In genomic region chr9:16988114-16988513, GRCm38 (mm10) we compare ENCODE assay signal across 8 mouse cellular contexts.
DNase-seq lines count a peak whose midpoint lies in the region; ATAC-seq and TF ChIP-seq lines count a peak whose summit lies in the region.

No protein-coding gene starts in this region.

- no peak overlapping the region for H3K9ac ChIP-seq in lung, embryonic 14.5 days
- no peak overlapping the region for H3K9ac ChIP-seq in embryonic facial prominence, embryonic 12.5 days
- no peak overlapping the region for H3K9ac ChIP-seq in midbrain, embryonic 14.5 days (replicated peaks; ENCODE audit: low read length)

- ATAC-seq in lung, embryonic 14.5 days (ENCODE audit: insufficient read depth) = peak; percentile 74; the same call in 1 of the 2 replicates
- ATAC-seq in embryonic facial prominence, embryonic 12.5 days (ENCODE audit: insufficient number of reproducible peaks, insufficient read depth, low FRiP score, low TSS enrichment) = peak; percentile 83
- ATAC-seq in midbrain, embryonic 14.5 days (ENCODE audit: low FRiP score, low TSS enrichment) = peak; percentile 53; the same call in 1 of the 2 replicates

- H3K27ac ChIP-seq in lung, embryonic 14.5 days (ENCODE audit: low read depth) = no peak overlapping the region
- no peak overlapping the region for H3K27ac ChIP-seq in embryonic facial prominence, embryonic 12.5 days
- H3K27ac ChIP-seq in midbrain, embryonic 14.5 days (replicated peaks; ENCODE audit: low read depth, low read length) = no peak overlapping the region

- no peaks in the 10 kb centered on the region for H3K36me3 ChIP-seq in lung, embryonic 14.5 days (ENCODE audit: insufficient read depth)
- H3K36me3 ChIP-seq in embryonic facial prominence, embryonic 12.5 days = no peaks in the 10 kb centered on the region
- H3K36me3 ChIP-seq in midbrain, embryonic 14.5 days (ENCODE audit: control insufficient read depth, insufficient read depth, low read length) = no peaks in the 10 kb centered on the region

- no peak overlapping the region for H3K4me3 ChIP-seq in lung, embryonic 14.5 days (ENCODE audit: low read depth, low read length)
- no peak overlapping the region for H3K4me3 ChIP-seq in embryonic facial prominence, embryonic 12.5 days
- H3K4me3 ChIP-seq in midbrain, embryonic 14.5 days (replicated peaks; ENCODE audit: low read depth, low read length) = no peak overlapping the region

- H3K4me2 ChIP-seq in lung, embryonic 14.5 days = no peak overlapping the region
- H3K4me2 ChIP-seq in embryonic facial prominence, embryonic 12.5 days (replicated peaks) = no peak overlapping the region
- no peak overlapping the region for H3K4me2 ChIP-seq in midbrain, embryonic 14.5 days (ENCODE audit: low read length)

- no peaks in the 10 kb centered on the region for H3K27me3 ChIP-seq in lung, embryonic 14.5 days (ENCODE audit: insufficient read depth, low read length)
- no peaks in the 10 kb centered on the region for H3K27me3 ChIP-seq in embryonic facial prominence, embryonic 12.5 days
- H3K27me3 ChIP-seq in midbrain, embryonic 14.5 days (ENCODE audit: control insufficient read depth, insufficient read depth, low read length) = no peaks in the 10 kb centered on the region

- DNase-seq in lung, embryonic 14.5 days = peak; percentile 31
- no peak for DNase-seq in lung, postnatal 25 days (ENCODE audit: low spot score)
- peak; percentile 3 to 31 for DNase-seq in frontal cortex, adult 2 months (ENCODE audit: extremely low spot score in 1 of 2, low spot score in 1 of 2)
- peak; percentile 33 for DNase-seq in midbrain, embryonic 14.5 days
- no peak for DNase-seq in ovary, postnatal 36 days (ENCODE audit: low spot score)
- no peak for DNase-seq in adrenal gland, postnatal 36 days
- DNase-seq in gastrocnemius, postnatal 10 days = no peak

- H3K9me3 ChIP-seq in lung, embryonic 14.5 days (ENCODE audit: low read depth, low read length) = no peaks in the 10 kb centered on the region
- H3K9me3 ChIP-seq in embryonic facial prominence, embryonic 12.5 days = no peaks in the 10 kb centered on the region
- H3K9me3 ChIP-seq in midbrain, embryonic 14.5 days (ENCODE audit: control insufficient read depth, low read length) = no peaks in the 10 kb centered on the region

- H3K4me1 ChIP-seq in lung, embryonic 14.5 days (ENCODE audit: insufficient read depth) = no peaks in the 10 kb centered on the region
- H3K4me1 ChIP-seq in embryonic facial prominence, embryonic 12.5 days = peaks cover 5% of the 10 kb centered on the region; the same call in 1 of the 2 replicates
- H3K4me1 ChIP-seq in midbrain, embryonic 14.5 days (ENCODE audit: control insufficient read depth, insufficient read depth, low read length) = no peaks in the 10 kb centered on the region

- whole genome bisulfite sequencing in lung, embryonic 14.5 days = 27% methylated on average over 3 of the region's 3 CpGs
- WGBS in embryonic facial prominence, embryonic 12.5 days = 36% methylated on average over 3 of the region's 3 CpGs
- 33% methylated on average over 3 of the region's 3 CpGs for WGBS in midbrain, embryonic 14.5 days

- TF ChIP-seq CTCF in lung, embryonic 14.5 days (IDR thresholded peaks at IDR 0.05; ENCODE audit: low read depth) = no peak

Comparison
In these comparisons a context has a peak if more than half of its experiments do, and no peak if none do; other contexts are left out.
1. DNase-seq: peak in lung, embryonic 14.5 days (single experiment), frontal cortex, adult 2 months (2 of 2) and midbrain, embryonic 14.5 days (single experiment); none in lung, postnatal 25 days (single experiment), ovary, postnatal 36 days (single experiment), adrenal gland, postnatal 36 days (0 of 2) and gastrocnemius, postnatal 10 days (single experiment).
2. Peak in every context shown above with its lines, with median percentiles within 50 percentile points of each other: ATAC-seq.